Mouse (Mus musculus) hematopoietic stem cell, adult 5-6 weeks (primary cell): ENCODE results near the gene Slc35f5. TPM values are rescaled to one million over a fixed set of nuclear protein-coding genes. Genes with fewer than 3 reads are reported as not detected.
"Not testable (repeated sequence)": the region's sequence is repeated elsewhere in the genome, so short reads cannot be mapped to it uniquely, and the experiment has no call there.

Experiments used
- ATAC-seq, 2 experiments: fragments of 125-278 bp in 1 of 2; replicated peaks in 1 of 2; 2 replicates each; pipeline ENCODE4 v1.8.0; 2016 to 2017; ENCODE audit warnings: inconsistent platforms in 2 of 2, mild to moderate bottlenecking in 2 of 2, moderate number of reproducible peaks in 2 of 2, low read depth in 1 of 2, moderate TSS enrichment in 1 of 2; ENCODE audit not compliant: low FRiP score in 2 of 2, poor library complexity in 2 of 2, severe bottlenecking in 2 of 2, insufficient read depth in 1 of 2, low TSS enrichment in 1 of 2
- total RNA-seq: library from RNA; stranded (forward); fragments of 172-1452, 232-1000 nt; gene quantifications from 2 replicates; pipeline ENCODE4 v1.2.3, GENCODE M21; 2017

The Slc35f5 gene
- total RNA-seq = 9.8 and 13.5 TPM in 2 replicates

DNA sequence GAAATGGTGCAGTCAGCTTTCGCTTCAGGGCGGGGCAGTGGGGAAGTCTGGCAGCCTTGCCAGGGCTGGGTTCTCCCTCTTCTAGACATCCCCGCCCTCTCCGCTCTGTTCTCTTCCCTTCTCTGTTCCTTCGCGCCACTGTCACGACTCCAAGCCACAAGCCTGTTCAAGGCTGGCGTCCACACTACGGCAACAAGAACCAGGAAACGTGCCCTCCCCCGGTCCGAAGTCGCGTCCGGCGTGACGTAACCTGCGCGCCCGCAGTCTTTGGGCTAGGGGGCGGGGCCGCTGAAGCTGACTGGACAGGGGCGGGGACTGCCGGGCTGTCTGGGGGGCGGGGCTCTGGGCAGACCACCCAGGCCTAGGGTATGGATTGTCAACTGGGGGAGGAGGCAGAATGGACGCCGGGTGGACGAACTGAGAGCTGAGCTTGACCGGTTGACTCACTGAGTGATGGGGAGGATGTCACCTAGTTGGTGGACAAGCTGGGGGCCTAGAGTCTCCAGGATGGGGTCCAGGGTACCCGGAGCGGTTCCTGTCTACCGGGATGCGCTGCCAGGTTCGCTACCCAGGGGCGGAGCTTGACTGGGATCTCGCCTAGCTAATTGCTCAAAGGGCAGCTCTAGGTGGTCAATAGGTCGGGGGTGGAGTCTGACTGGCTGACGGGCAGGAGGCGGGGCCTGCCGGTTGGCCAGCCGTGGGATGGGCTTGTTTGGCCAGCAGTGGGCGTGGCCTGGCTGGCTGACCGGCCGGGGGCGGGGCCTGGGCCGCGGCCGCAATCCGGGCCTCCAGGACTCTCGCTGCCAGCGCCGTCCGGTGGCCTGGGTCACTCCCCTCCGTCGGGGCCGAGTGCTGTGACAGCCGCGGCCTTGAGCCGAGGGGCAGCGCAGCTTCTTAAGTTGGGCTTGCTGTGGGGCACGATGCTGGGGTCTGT is at the start of gene Slc35f5:
TSS of gene Slc35f5 (plus strand) at position 337 of the 934 bp plus-strand sequence.
- ATAC-seq = peak; percentile 94 to 96

GRCm38 (mm10) chr1:125514706-125515105 is 45.7 kb upstream of the Slc35f5 start:
- ATAC-seq = no peak

- no peak for ATAC-seq
Measured at GRCm38 (mm10) chr1:125516910-125517659, 43.3 kb upstream of the Slc35f5 start.

- ATAC-seq = peak; percentile 58 to 62; a peak in 3 of 4 replicates
Measured at GRCm38 (mm10) chr1:125519107-125519611, 41.2 kb upstream of the Slc35f5 start.

DNA sequence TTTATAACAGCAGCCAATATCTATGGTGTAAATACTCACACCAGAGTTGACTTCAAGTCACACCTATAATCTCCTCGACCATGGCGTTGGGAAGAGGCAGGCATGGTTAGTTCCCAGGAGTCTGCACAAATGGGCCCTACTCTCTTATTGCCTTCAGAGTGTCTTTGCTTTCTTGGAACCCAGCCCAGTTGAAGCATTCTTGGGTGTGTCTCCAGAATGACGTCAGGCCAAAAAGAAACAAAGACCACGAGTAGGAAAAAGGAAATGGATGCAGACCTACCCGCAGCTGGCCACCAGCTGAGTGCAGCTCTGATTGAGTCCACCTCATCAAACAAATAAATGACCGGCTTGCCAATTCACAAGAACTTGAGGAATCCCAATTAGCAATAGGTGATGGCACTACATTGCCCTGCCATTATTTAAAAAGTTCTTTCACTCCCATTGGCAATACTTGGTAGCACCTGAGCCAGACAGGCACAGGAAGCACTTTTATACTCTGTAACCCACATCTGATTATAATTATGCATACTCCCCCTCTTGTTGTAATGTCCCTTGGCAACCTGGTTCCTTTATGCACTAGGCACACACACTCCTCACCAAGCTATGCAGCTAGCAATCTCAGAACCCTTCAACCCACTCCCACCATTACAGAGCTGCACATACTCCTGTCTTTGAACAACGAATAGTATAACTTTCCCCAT is 34.3 kb upstream of the Slc35f5 start:
- ATAC-seq = no peak

DNA sequence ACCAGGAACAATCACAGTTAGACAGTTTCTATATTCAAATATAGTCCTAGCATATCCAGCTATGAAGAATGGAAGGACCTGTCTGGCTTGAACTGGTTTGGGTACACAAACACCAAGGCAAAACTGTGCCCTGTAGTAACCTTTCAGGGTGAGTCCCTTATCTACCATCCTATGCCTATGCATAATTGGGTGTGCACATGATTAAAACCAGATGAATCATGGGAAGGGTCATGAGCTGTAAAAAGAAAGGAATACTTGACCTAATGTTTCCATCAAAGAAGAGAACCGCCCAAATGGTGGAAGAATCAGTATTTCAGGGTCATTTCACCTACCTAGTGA is 33.8 kb upstream of the Slc35f5 start:
- no peak for ATAC-seq

DNA sequence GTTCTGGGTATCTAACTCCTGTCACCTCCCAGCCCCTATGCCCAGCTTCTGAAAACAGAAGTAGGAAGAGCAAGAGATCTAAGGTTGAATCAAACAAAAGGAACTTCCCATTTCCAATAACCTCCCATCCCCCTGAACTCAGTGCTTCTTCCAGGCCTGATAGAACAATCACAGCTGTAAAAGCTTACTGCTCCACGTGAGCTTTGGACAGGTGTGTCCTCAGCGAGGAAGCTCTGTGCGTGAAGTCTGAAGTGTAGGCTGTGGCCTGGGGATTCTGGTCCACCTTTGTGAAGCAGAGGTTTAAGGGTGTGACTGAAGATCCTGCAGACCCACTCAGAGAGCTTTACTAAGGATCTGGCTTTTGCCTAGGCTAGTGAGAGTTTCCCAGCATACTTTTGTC is 33.0 kb upstream of the Slc35f5 start:
- no peak for ATAC-seq

DNA sequence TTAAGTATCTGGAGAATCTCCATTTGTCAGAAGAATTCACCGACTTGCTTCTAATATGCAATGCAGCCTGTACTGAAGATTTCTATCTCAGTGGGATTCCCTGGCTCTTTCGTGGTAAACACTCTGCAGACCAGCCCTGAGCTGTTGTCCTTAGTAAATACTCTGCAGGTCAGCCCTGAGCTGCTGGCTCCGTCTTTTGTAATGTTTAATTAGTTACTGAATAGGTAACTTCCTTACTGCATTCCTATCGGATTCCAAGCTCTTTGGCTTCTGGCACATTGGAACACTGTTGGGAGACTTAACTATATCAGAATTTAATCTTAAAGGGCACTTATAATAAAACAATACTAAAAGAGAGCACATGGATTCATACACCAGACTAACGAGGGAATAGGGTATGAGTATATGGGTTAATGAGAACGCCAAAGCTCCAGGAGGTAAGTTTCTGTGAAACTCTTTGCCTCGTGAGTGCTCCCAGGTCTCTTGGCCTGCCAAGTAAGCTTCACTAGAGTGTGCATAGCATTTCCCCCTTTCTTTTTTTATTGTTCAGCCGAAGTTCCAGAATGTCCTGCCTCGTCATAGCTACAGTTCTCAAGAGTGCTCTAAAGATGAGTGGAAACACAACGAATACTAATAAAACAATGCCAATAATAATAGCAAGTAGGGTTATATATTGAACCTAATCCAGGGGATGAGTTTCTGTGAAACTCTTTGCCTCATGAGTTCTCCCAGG is 27.0 kb upstream of the Slc35f5 start:
- not testable (repeated sequence) for ATAC-seq

- no peak for ATAC-seq
Measured at GRCm38 (mm10) chr1:125537131-125537530, 23.3 kb upstream of the Slc35f5 start.

DNA sequence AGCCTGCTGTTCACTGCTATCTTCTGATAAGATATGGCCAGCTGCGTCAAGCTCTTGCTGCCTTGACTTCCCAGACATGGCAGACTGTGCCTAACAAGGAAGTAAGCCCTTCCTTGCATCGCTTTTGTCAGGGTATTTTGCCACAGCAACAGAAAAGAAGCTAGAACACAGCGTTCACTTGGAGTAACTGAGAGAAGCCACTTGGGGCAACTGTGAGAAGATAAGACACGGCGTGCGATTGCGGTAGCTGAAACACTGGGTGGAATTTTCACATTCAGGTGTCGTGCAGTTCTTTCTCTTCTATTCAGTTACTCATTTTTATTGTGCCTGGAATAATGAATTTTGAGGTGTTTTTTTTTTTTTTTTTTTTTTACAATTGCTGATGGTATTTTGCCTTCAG is 22.6 kb upstream of the Slc35f5 start:
- ATAC-seq = no peak

GRCm38 (mm10) chr1:125539312-125539711 is 21.1 kb upstream of the Slc35f5 start:
- ATAC-seq = no peak

- no peak for ATAC-seq
Measured at GRCm38 (mm10) chr1:125542008-125542999, 18.1 kb upstream of the Slc35f5 start.

GRCm38 (mm10) chr1:125549872-125550271 is 10.5 kb upstream of the Slc35f5 start:
- no peak for ATAC-seq

GRCm38 (mm10) chr1:125550359-125550758 is 10.0 kb upstream of the Slc35f5 start:
- no peak for ATAC-seq

- no peak for ATAC-seq
Measured at GRCm38 (mm10) chr1:125551564-125551963, 8.8 kb upstream of the Slc35f5 start.

DNA sequence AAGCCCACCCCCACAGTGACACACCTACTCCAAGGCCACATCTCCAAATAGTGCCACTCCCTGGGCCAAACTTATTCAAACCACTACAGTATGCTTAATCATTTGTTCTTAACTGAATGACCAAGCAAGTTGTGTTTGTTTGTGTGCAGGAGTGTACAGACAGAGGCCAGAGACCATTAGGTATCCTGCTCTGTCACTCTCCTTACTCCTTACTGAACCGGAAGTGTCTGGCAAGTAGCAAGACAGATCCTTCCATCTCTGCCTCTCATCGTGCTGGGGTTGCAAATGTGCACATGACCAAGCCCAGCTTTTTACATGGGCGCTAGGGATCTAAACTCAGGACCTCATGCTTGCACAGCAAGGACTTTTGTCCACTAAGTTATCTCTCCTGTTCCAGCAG is 1.1 kb upstream of the Slc35f5 start:
- no peak for ATAC-seq
